Mouse (Mus musculus) Patski (cell line): ENCODE results near the gene Trp53i11. TPM values are rescaled to one million over a fixed set of nuclear protein-coding genes. Genes with fewer than 3 reads are reported as not detected.

Experiments
- ATAC-seq: fragments of 100-300 bp; one replicate; pipeline ENCODE4 v1.8.0; 2021
- CTCF ChIA-PET: fragments of 350-600 bp; sonication (Branson Sonifier 250); formaldehyde crosslinking; loops from one replicate; lab custom pipeline; 2022; ENCODE audit warnings: inconsistent platforms; lab: Charles Lee
- POLR2A ChIA-PET: fragments of 350-600 bp; sonication (Branson Sonifier 250); formaldehyde crosslinking; loops from one replicate; lab custom pipeline; 2022; ENCODE audit warnings: antibody characterized with exemption, inconsistent platforms; lab: Charles Lee
- DNase-seq: peaks from one replicate; pipeline ENCODE4 v3.0.0-alpha.2; 2011; ENCODE audit warnings: low read depth, low spot score
- H3K27me3 ChIP-seq: fragments of 371-371 bp; one replicate; pipeline ENCODE4 v1.5.1; 2021
- CTCF ChIP-seq: fragments of 100-300 bp; IDR thresholded peaks from one replicate; pipeline ENCODE4 v1.5.1; 2021
- in situ Hi-C: fragments of 300-500 bp; cut with MboI; formaldehyde crosslinking; loops from 3 replicates; pipeline ENCODE4 v1.11.1; 2018; ENCODE audit warnings: low pct_unique_long_range_greater_than_20kb, mixed read lengths
- polyA plus RNA-seq: library from polyadenylated mRNA; unstranded; gene quantifications from one replicate; pipeline ENCODE4 v1.2.3, GENCODE M21; 2021

Gene Trp53i11
- polyA plus RNA-seq, 1 experiment from 2014 or later = 37.9 TPM

- in situ Hi-C loops = loop anchor here (5.0 kb wide), 1 partner anchor 105 kb away; the partner anchor contains the start of gene Tspan18
- DNase-seq = no peak
- ChIA-PET CTCF (interaction anchor here (0.7 to 5.5 kb wide), 24 partner anchors 10 to 194 kb away, joined by 3 to 47 read pairs (median 3); no protein-coding TSS in a partner anchor), POLR2A (interaction anchor here (1.0 to 2.0 kb wide), 4 partner anchors 10 to 190 kb away, joined by 4 to 7 read pairs (median 5); partner anchors contain the start of gene Tspan18)
- H3K27me3 ChIP-seq = no peaks in the 10 kb centered on the region
- ATAC-seq = peak; percentile 69
- no peak for TF ChIP-seq CTCF
Observed at GRCm38 (mm10) chr2:93226606-93227595, 39.6 kb downstream of the Trp53i11 start.

GRCm38 (mm10) chr2:93227713-93228479, 40.5 kb downstream of the Trp53i11 start:
- TF ChIP-seq CTCF = no peak
- ATAC-seq (peak; percentile 35), DNase-seq (no peak)
- CTCF ChIA-PET = interaction anchor here (0.8 to 5.5 kb wide), 10 partner anchors 9 to 189 kb away, joined by 3 to 47 read pairs (median 5); no protein-coding TSS in a partner anchor
- in situ Hi-C loops = loop anchor here (5.0 kb wide), 1 partner anchor 104 kb away; the partner anchor contains the start of gene Tspan18
- POLR2A ChIA-PET = interaction anchor here (0.7 to 2.0 kb wide), 8 partner anchors 10 to 243 kb away, joined by 3 to 7 read pairs (median 4); partner anchors contain the start of gene Tspan18
- H3K27me3 ChIP-seq = no peaks in the 10 kb centered on the region

GRCm38 (mm10) chr2:93228480-93228824, 41.1 kb downstream of the Trp53i11 start:
- DNase-seq = no peak
- TF ChIP-seq CTCF = no peak
- POLR2A ChIA-PET = interaction anchor here (0.7 to 1.6 kb wide), 5 partner anchors 10 to 242 kb away, joined by 3 to 4 read pairs (median 3); no protein-coding TSS in a partner anchor
- no peak for ATAC-seq
- in situ Hi-C loops = loop anchor here (5.0 kb wide), 1 partner anchor 104 kb away; the partner anchor contains the start of gene Tspan18
- CTCF ChIA-PET = interaction anchor here (0.8 to 5.5 kb wide), 3 partner anchors 10 to 103 kb away, joined by 3 to 47 read pairs (median 6); no protein-coding TSS in a partner anchor
- no peaks in the 10 kb centered on the region for H3K27me3 ChIP-seq

GRCm38 (mm10) chr2:93232141-93232540, 44.8 kb downstream of the Trp53i11 start:
- in situ Hi-C loops = no loop called here
- ChIA-PET CTCF (no interaction called here), POLR2A (no interaction called here)
- TF ChIP-seq CTCF = no peak
- DNase-seq (no peak), ATAC-seq (no peak)
- H3K27me3 ChIP-seq = no peaks in the 10 kb centered on the region

- ATAC-seq (no peak), DNase-seq (no peak)
- CTCF ChIA-PET = interaction anchor here (1.2 to 1.9 kb wide), 2 partner anchors 10 to 96 kb away, joined by 3 to 5 read pairs; no protein-coding TSS in a partner anchor
- in situ Hi-C loops = no loop called here
- no peak for TF ChIP-seq CTCF
- POLR2A ChIA-PET = no interaction called here
- H3K27me3 ChIP-seq = no peaks in the 10 kb centered on the region
Observed at GRCm38 (mm10) chr2:93237055-93237454, 49.7 kb downstream of the Trp53i11 start.

GRCm38 (mm10) chr2:93238864-93239263, 51.5 kb downstream of the Trp53i11 start:
- H3K27me3 ChIP-seq = no peaks in the 10 kb centered on the region
- ATAC-seq = no peak
- CTCF ChIA-PET = interaction anchor here (1.0 to 2.8 kb wide), 2 partner anchors 94 to 95 kb away, joined by 4 to 7 read pairs; no protein-coding TSS in a partner anchor
- DNase-seq = no peak
- in situ Hi-C loops = no loop called here
- POLR2A ChIA-PET = interaction anchor here (1.1 kb wide), 1 partner anchor 10 kb away, joined by 4 read pairs; no protein-coding TSS in a partner anchor
- TF ChIP-seq CTCF = no peak

GRCm38 (mm10) chr2:93242166-93242565, 54.8 kb downstream of the Trp53i11 start:
- POLR2A ChIA-PET = interaction anchor here (1.1 to 1.2 kb wide), 2 partner anchors 9 to 14 kb away, joined by 3 to 4 read pairs; no protein-coding TSS in a partner anchor
- in situ Hi-C loops = no loop called here
- no peaks in the 10 kb centered on the region for H3K27me3 ChIP-seq
- CTCF ChIA-PET = interaction anchor here (1.0 to 1.4 kb wide), 2 partner anchors 14 to 114 kb away, joined by 3 to 6 read pairs; no protein-coding TSS in a partner anchor
- ATAC-seq = peak; percentile 10
- TF ChIP-seq CTCF = no peak
- DNase-seq = no peak

- no peak for TF ChIP-seq CTCF
- no peak for ATAC-seq
- DNase-seq = no peak
- in situ Hi-C loops = no loop called here
- CTCF ChIA-PET = no interaction called here
- POLR2A ChIA-PET = no interaction called here
- no peaks in the 10 kb centered on the region for H3K27me3 ChIP-seq
Observed at GRCm38 (mm10) chr2:93243439-93244089, 56.2 kb downstream of the Trp53i11 start.

GRCm38 (mm10) chr2:93244090-93244443, 56.7 kb downstream of the Trp53i11 start:
- H3K27me3 ChIP-seq = no peaks in the 10 kb centered on the region
- DNase-seq (no peak), ATAC-seq (no peak)
- POLR2A ChIA-PET = no interaction called here
- CTCF ChIA-PET = no interaction called here
- in situ Hi-C loops = no loop called here
- TF ChIP-seq CTCF = no peak
